Mouse (Mus musculus) urinary bladder, postnatal 14 days (tissue): ENCODE results near the gene Rptor.

Experiments used
- DNase-seq: peaks from one replicate; pipeline ENCODE4 v3.0.0; 2021; ENCODE audit warnings: low spot score

Gene Rptor

GRCm38 (mm10) chr11:119907006-119907650 lies 304.4 kb downstream of the Rptor start:
- no peak for DNase-seq

DNA sequence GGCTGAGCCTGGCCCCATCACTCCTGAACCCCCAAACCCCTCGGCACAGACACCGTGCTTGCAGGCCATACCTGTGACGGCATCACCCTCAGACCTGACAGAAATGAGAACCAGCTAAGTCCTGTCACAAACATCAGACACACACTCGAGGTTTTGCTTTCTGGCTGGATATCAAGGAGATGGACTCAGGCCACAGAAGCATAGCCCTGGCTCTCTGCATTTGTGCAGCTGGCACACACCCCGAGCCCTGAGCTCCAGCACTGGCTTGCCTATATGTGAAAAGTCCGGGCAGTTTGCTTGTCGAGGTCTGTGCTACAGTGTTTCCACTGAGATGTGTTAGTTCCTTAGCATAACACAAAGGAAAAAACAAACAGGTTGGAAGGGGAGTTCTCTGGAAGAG lies 305.0 kb downstream of the Rptor start:
- no peak for DNase-seq

- DNase-seq: peak; percentile 75
These were observed 306.7 kb downstream of the Rptor start for GRCm38 (mm10) chr11:119909436-119909835.

GRCm38 (mm10) chr11:119912845-119913244 lies 310.1 kb downstream of the Rptor start:
- no peak for DNase-seq

- DNase-seq: peak; percentile 91
These were observed 310.7 kb downstream of the Rptor start, which contains the start of gene Chmp6 for GRCm38 (mm10) chr11:119913291-119913934. Gene Chmp6 (plus strand): TSS chr11:119913441.

GRCm38 (mm10) chr11:119913935-119914314 lies 311.2 kb downstream of the Rptor start:
- DNase-seq: no peak

DNA sequence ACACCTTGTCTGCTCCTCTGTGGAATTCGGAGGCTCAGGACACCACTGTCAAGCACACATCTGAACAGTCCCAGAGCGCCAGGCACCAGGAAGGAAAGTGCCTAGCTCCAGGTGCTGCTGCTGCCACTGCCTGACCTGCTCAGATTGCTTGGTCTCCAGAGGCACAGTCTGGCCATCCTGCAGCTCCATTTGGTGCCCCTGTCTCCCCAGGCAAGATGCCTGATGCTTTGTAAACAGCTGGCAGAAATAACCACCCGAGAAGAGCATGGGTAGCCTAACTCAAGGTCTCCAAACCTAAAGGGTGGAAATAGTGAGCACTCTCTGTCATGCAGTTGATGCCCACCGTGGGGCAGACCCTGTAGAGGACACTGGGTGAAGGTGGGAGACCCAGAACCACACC lies 311.7 kb downstream of the Rptor start:
- no peak for DNase-seq

- DNase-seq: no peak
These were observed 313.0 kb downstream of the Rptor start for GRCm38 (mm10) chr11:119915666-119916065.

DNA sequence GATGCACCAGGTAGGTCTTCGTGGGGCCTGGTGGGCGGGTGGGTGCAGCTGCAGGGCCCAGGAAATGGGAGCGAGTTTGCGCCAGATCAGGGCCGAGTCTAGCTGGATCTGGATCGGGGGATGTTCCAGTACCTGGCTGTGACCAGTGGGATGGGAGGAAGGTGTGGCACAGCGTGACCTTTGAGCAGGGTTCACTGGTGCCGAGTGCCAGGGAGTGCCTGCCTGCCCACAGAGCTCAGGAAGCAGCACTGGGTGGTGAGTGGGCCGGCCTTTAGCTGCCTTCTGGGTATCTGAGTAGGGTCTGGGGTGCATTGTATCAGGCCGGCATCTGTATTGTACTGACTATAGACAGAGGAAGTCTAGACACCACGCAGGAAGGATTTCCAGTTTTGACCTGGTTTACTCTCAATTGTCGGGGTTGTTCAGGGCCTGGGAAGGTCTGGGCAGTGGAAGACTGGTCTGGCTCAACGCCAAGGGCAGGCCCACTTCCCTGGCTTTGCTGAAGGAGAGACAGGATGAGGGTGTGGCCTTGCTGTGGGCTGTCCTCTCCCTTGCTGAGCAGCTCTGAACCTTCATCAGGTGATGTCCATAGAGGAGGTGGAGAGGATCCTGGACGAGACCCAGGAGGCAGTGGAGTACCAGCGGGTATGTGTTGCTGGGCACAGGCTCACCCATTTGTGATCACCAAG lies 313.5 kb downstream of the Rptor start:
- peak; percentile 52 for DNase-seq

- no peak for DNase-seq
These were observed 314.2 kb downstream of the Rptor start for GRCm38 (mm10) chr11:119916834-119917469.

- no peak for DNase-seq
These were observed 315.8 kb downstream of the Rptor start for GRCm38 (mm10) chr11:119918521-119918920.

DNA sequence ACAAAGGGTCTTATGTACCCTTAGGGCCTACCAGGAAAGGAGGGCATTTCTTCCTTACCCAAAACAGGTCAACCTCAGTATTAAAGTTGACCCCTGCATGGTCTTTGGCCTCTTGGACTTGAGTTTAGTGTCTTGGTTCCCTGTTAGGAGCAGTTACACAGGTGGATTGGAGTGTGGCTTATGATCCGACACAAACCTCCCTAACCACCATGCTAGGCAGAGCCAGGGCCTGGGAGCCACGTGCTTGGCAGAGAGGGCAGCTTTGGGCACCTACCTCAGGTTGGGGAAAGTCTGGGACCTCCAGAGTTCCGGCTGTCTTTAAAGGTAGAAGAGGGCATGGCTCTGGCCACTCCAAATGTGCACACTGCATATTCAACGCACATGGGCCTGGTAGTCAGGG lies 316.7 kb downstream of the Rptor start:
- no peak for DNase-seq

- peak; percentile 67 for DNase-seq
These were observed 317.2 kb downstream of the Rptor start for GRCm38 (mm10) chr11:119919897-119920296.

DNA sequence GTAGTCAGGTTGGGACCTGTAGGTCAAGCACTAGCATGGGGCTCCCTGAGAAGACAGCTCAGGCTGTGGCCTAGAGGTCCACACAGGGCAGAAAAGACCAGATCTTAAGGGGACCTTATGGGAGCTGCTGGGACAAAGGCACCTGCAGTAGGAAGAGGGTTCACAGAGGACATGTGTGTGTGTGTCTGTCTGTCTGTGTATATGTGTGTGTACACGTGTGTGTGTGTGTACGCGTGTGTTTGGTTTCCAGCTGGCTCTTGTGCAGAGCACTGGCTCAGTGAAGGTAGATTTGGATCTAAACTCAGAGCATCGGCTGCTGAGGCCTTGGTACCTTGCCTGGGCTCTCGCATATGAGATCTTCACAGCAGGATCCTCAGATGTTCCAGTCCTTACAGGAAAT lies 318.0 kb downstream of the Rptor start:
- no peak for DNase-seq

- DNase-seq: no peak
These were observed 322.5 kb downstream of the Rptor start for GRCm38 (mm10) chr11:119925176-119925575.

DNA sequence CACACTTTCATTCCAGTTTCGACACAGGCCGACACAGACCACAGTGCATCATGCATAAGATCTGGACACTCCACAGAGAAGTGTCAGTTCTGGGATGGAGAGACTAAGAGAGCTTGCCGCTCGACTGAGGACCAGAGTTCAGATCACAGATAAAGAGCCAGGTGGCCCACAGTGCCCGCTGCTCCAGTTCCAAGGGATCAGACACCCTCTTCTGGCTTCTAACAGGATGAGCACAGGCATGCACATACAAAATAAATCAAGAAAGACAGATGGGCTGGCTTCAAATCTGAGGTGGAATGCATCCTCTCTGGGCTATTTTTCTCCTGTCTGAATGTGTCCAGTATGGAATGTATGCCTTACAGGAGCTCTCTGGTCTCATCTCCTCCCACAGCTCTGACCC lies 324.1 kb downstream of the Rptor start:
- no peak for DNase-seq

DNA sequence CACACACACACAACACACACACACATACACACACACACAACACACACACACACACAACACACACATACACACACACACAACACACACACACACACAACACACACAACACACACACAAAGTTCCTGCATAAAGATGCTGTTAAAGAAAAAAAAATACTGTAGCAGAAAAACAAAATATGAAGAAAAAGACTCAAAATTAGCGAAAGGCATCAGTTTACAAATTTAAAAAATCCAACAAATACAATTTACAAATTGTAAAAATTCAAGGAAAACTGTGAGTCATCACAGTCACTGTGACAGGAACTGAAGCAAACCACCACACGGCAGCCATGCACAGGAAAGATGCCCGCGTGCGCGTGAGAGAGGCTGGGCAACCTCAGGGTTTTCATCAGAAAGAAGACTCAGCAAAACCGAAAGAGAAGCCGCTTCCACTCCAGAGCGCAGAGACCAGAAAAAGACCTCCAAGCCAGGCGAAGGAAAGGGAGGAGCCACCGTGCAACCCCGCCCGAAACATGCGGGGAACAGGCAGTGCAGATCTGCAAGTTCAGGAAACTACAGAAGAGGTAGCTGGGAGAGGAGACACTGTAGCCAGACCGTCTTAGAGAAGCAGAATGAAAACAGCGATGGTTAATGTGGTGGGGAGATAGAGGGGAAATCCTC lies 325.4 kb downstream of the Rptor start:
- DNase-seq: peak; percentile 45

DNA sequence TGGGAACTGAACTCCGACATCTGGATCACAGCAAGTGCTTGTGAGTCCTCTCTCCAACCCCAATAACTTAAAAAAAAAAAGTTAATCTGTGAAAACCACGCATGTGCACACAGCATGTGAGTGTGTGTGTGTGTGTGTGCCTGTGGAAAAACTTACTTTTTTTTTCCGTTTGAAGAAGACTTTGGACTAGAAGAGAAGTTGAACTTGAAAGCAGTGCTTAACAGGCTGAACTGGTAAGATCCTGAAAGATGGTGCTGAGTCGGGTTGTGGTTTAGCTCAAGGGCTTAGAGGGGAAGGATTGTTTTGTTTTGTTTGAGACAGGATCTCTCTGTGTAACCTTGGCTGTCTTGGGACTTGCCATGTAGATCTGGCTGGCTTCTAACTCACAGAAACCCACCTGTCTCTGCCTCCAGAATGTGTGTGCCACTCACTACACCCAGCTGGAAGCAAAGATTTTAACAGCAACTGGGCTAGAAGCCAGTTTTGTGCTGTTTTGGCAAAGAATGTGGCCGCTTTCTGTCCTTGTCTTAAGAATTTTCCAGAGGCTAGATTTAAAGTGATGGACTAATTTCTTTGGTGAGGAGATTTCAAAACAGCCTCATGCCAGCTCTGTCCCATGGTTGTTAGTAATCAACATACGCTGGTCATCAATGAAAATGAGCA lies 327.0 kb downstream of the Rptor start:
- DNase-seq: no peak

DNA sequence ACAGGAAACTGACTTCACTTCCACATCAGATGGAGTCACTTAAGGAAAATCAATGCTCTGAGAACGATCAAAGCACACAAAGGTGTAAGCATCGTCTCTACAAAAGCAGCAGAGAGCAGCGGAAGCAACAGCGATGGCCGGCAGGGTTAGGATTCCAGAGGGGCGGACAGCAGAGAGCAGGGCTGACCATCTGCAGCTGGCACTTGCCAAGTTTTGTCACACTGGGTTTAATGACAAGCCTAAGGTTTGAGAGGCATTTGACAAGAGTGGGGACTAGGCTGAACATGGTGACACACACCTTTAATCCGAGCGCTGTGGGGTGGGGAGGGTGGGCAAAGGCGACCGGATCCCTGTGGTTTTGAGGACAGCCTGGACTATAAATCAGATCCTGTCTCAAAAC lies 329.1 kb downstream of the Rptor start:
- DNase-seq: no peak

GRCm38 (mm10) chr11:119933142-119933541 lies 330.4 kb downstream of the Rptor start:
- no peak for DNase-seq

- DNase-seq: no peak
These were observed 331.3 kb downstream of the Rptor start for GRCm38 (mm10) chr11:119933819-119934583.
